8 mouse cellular contexts compared by ENCODE assay signal in the genomic region with DNA sequence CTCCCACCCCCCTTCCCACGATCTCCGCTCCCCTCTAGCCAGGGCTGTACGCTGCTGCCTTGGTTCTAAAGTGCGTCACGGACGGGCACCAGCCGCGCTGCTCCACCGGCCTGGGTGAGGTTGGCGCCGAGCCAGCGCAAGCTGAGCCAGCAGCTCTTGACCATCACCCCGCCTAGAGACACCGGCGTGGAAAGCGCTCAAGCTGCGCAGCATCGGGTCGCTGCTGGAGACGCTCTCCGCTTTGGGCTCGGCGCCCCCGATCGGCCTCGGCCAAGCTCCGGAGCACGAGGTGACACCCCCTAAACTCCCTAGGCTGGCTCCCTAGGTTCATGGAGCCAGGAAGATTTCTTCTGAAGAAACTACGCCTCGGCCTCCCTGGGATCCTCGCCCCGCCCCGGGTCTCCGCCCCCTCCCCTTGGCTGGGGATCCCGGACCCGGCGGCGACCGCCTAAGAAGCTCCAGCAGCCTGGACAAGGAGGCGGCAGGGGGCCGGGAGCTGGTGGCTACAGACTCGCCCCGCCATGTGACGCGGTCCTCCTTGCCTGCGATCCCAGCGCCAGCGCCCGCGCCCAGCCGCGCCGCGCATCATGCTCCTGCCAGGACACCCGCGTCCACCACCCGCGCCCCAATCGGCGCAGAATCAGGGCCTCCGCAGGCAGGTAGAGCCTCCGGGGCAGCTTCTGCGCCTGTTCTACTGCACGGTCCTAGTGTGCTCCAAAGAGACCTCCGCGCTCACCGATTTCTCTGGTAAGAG. TPM values are rescaled to one million over a fixed set of nuclear protein-coding genes. Genes with fewer than 3 reads are reported as not detected.
DNase-seq lines count a peak whose midpoint lies in the region; ATAC-seq lines count a peak whose summit lies in the region.

No protein-coding gene starts in this region.

- peak overlapping the region; percentile 55 for H3K4me3 ChIP-seq in hindbrain, embryonic 15.5 days

- peak; percentile 11 for ATAC-seq in activated CD4-positive, CD25-positive, alpha-beta regulatory T cell, adult 4 months
- ATAC-seq in hindbrain, embryonic 15.5 days (ENCODE audit: low FRiP score, low read depth) = peak; percentile 77

- peaks cover 39% of the 10 kb centered on the region for H3K4me1 ChIP-seq in hindbrain, embryonic 15.5 days (replicated peaks)

- H3K36me3 ChIP-seq in hindbrain, embryonic 15.5 days = no peaks in the 10 kb centered on the region

- DNase-seq in cerebellum, postnatal 36 days = peak; percentile 72 to 74
- DNase-seq in gastrocnemius, adult 18-20 months (ENCODE audit: low spot score) = peak; percentile 57
- peak; percentile 49 to 53 for DNase-seq in layer of hippocampus, postnatal 36 days
- peak; percentile 90 for DNase-seq in lung, postnatal 36 days
- peak; percentile 66 for DNase-seq in right cerebral cortex, adult 18-20 months
- no peak for DNase-seq in c-Kit-positive CD71-positive TER-119-positive erythroid progenitor cells, embryonic 14.5 days (ENCODE audit: low spot score)

- H3K27ac ChIP-seq in hindbrain, embryonic 15.5 days (replicated peaks) = 0 out of 2 replicates have a peak overlapping the region, but pooled peaks have one; percentile 2

- H3K9ac ChIP-seq in hindbrain, embryonic 15.5 days = peak overlapping the region; percentile 41

- H3K27me3 ChIP-seq in hindbrain, embryonic 15.5 days = peaks cover 18% of the 10 kb centered on the region

- under 1% methylated on average over 67 of the region's 67 CpGs for WGBS in hindbrain, embryonic 15.5 days

- H3K9me3 ChIP-seq in hindbrain, embryonic 15.5 days = no peaks in the 10 kb centered on the region

- H3K4me2 ChIP-seq in hindbrain, embryonic 15.5 days = peak overlapping the region; percentile 95

RNA-seq across cellular contexts. Expression of a gene that starts 4.3 kb away (rescaled TPM):
- not detected for polyA plus RNA-seq in activated CD4-positive, CD25-positive, alpha-beta regulatory T cell, adult 4 months (2017; shearing (Covaris generic))
- under 1 TPM; 0.26 to 0.59 TPM for total RNA-seq in gastrocnemius, adult 18-20 months (2021)
- 2.8 and 4.5 TPM in 2 replicates for polyA plus RNA-seq in hindbrain, embryonic 15.5 days (2015; fragmentation: Nextera tagmentation; extraction: Ambion mirVana)
- total RNA-seq in layer of hippocampus, postnatal 36 days (2021) = 1 to 10 TPM; 1.3 to 2.1 TPM

RNA-seq across cellular contexts. Expression of a gene that starts 20.6 kb away (rescaled TPM):
- polyA plus RNA-seq in activated CD4-positive, CD25-positive, alpha-beta regulatory T cell, adult 4 months (2017; shearing (Covaris generic)) = 1 to 10 TPM; 3.9 to 4.6 TPM
- total RNA-seq in gastrocnemius, adult 18-20 months (2021) = 1 to 10 TPM; 5.1 to 5.2 TPM
- polyA plus RNA-seq in hindbrain, embryonic 15.5 days (2015; fragmentation: Nextera tagmentation; extraction: Ambion mirVana) = 9.3 and 9.6 TPM in 2 replicates
- total RNA-seq in layer of hippocampus, postnatal 36 days (2021) = 10 to 100 TPM; 12.4 to 14.2 TPM
